Mouse (Mus musculus): Measurements from ENCODE around the gene Myh7b. TPM values are rescaled to one million over a fixed set of nuclear protein-coding genes. Genes with fewer than 3 reads are reported as not detected.
A peak's percentile ranks its signal among the peaks of the same experiment; 100 is the strongest.

The Myh7b gene
- 0.67 and 0.73 TPM in 2 replicates for polyA plus RNA-seq (2016; fragmentation: Nextera tagmentation; extraction: Ambion mirVana)

DNA sequence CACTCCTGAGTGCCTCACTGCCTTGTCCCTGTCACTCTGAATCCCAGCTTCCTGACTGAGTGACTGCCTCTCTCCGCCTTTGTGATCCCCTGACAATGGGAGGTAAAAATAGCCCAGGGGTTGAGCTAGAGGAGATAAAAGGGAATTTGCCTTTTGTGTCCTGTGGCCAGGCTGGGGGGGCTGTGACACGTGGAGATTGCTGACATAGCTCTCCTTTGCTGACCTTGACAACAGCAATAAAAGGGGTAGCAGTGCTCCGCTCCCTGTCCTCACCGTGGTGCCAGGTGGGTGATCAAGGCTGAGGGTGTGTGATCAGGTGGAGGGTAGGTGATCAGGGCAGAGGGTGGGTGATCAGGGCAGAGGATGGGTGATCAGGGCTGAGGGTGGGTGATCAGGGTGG lies at the start of gene Myh7b:
Myh7b (plus strand) TSS at position 235 of the 400 bp plus-strand sequence.
- WGBS, result 44% methylated on average over 4 of the region's 4 CpGs
- no peaks in the 10 kb centered on the region for H3K9me3 ChIP-seq
- peaks cover 31% of the 10 kb centered on the region for H3K27me3 ChIP-seq (ENCODE audit: poor library complexity, severe bottlenecking)
- no peaks in the 10 kb centered on the region for H3K36me3 ChIP-seq (replicated peaks)
- peaks cover 18% of the 10 kb centered on the region for H3K4me1 ChIP-seq
- H3K4me3 ChIP-seq, result no peak within 1 kb of the TSS
- no peak within 1 kb of the TSS for H3K27ac ChIP-seq
- DNase-seq (ENCODE audit: extremely low spot score, low spot score), result no peak

DNA sequence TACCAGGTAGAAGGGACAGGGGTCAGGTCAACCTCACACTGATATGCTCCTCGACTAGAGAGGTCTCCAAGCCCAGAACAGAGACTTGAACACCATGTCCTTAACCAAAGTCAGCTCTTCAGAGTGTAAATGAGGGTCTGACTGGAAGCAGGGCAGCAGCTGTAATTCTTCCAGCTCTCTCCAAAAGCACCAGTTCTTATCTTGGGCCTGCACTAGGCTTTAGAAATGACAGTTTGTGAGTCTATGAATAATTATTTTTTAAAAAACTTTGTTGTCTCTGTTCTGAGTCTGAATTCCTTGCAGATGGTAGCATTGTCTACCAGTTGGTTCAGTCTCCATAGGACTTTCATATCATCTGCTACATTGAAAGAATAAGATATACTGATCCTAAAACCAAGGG lies 48.8 kb upstream of the Myh7b start:
- 78% methylated on average over 1 of the region's 1 CpGs for WGBS
- no peaks in the 10 kb centered on the region for H3K27me3 ChIP-seq (ENCODE audit: poor library complexity, severe bottlenecking)

DNA sequence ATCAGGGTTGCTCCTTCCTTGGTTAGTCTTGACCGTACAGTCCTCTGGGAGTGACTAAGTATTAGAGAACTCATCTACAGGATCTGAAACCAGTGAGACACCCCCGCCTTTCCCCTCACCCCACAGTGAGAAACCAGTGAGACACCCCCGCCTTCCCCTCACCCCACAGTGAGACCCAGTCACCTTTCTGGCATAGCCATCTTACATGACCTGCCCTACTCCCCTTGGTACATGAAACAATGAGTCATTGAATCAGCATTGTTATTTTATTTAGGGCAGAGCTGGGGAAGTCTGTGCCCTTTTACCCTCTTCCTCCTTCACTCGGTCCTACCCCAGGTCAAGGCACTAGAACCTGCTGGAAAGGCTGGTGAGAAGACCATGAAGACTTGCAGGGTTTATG lies 48.1 kb upstream of the Myh7b start:
- Histone ChIP-seq H3K4me3 (no peak overlapping the region), H3K27me3 (ENCODE audit: poor library complexity, severe bottlenecking) (0 out of 2 replicates have a peak, but pooled peaks cover 5% of the 10 kb centered on the region), H3K9me3 (no peaks in the 10 kb centered on the region), H3K27ac (no peak overlapping the region), H3K36me3 (replicated peaks) (peaks cover 13% of the 10 kb centered on the region), H3K4me1 (no peaks in the 10 kb centered on the region)
- DNase-seq (ENCODE audit: extremely low spot score, low spot score), result no peak
- 84% methylated on average over 4 of the region's 4 CpGs for WGBS

More for the DNA sequence above, 48.8 kb upstream of the Myh7b start:
- DNase-seq (ENCODE audit: extremely low spot score, low spot score), result no peak
- H3K9me3 ChIP-seq, result no peaks in the 10 kb centered on the region
- no peak overlapping the region for H3K4me3 ChIP-seq
- peaks cover 9% of the 10 kb centered on the region; the same call in 1 of the 2 replicates for H3K36me3 ChIP-seq (replicated peaks)
- no peak overlapping the region for H3K27ac ChIP-seq
- no peaks in the 10 kb centered on the region for H3K4me1 ChIP-seq

DNA sequence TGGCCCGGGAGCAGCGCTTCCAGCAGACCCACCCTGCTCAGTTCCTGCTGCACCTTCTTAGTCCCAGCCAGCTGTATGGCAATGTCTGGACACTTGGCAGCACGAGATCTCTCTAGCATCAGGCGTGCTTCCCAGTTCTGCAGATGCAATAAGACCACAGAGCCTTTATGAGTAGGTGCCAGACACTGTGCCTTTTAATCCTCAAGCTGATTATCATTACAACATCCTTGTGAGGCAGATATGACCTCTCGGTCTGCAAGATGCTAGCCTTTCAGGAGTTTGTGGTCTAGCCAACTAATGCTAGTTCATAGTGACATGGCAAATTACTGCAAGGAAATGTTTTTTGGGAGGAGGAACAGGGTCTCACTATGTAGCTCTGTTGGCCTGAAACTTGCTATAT lies 43.3 kb upstream of the Myh7b start:
- peaks cover 13% of the 10 kb centered on the region for H3K36me3 ChIP-seq (replicated peaks)
- H3K27me3 ChIP-seq (ENCODE audit: poor library complexity, severe bottlenecking), result 0 out of 2 replicates have a peak, but pooled peaks cover 5% of the 10 kb centered on the region
- H3K4me1 ChIP-seq, result peaks cover 22% of the 10 kb centered on the region
- DNase-seq (ENCODE audit: extremely low spot score, low spot score), result no peak
- H3K27ac ChIP-seq, result no peak overlapping the region
- no peak overlapping the region for H3K4me3 ChIP-seq
- no peaks in the 10 kb centered on the region for H3K9me3 ChIP-seq
- WGBS, result 88% methylated on average over 5 of the region's 5 CpGs

DNA sequence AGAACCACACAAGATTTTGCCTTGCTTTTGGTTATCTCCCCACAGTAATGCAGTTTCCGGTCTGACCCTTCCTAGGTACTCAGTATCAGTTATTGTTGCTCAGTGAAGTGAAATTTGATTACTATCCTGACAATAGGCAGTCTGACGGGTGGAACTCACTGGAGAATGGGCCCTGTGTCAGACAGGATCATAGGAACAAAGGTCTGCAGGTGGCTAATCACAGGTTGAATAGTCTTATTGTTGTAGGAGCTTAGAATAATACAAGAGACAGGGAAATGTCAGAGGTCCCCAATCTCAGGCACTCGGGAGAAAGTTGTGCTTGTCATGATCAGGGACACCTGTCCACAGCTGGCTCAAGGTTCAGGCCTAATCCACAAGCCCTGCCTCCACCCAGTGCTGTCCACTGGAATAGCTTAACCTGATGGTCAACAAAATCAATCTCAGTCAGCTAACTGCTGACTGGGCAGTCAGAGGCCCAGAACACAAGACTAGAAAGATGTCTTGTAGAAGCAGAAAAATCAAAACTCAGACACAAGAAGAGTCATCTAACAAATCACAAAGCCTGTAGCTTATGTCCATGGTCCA lies 41.7 kb upstream of the Myh7b start:
- H3K27me3 ChIP-seq (ENCODE audit: poor library complexity, severe bottlenecking), result 0 out of 2 replicates have a peak, but pooled peaks cover 5% of the 10 kb centered on the region
- peaks cover 7% of the 10 kb centered on the region for H3K36me3 ChIP-seq (replicated peaks)
- no peak for DNase-seq (ENCODE audit: extremely low spot score, low spot score)
- peaks cover 22% of the 10 kb centered on the region for H3K4me1 ChIP-seq
- no peak overlapping the region for H3K4me3 ChIP-seq
- WGBS, result 14% methylated on average over 3 of the region's 3 CpGs
- peak overlapping the region; percentile 13; the same call in 1 of the 2 replicates for H3K27ac ChIP-seq
- H3K9me3 ChIP-seq, result no peaks in the 10 kb centered on the region

DNA sequence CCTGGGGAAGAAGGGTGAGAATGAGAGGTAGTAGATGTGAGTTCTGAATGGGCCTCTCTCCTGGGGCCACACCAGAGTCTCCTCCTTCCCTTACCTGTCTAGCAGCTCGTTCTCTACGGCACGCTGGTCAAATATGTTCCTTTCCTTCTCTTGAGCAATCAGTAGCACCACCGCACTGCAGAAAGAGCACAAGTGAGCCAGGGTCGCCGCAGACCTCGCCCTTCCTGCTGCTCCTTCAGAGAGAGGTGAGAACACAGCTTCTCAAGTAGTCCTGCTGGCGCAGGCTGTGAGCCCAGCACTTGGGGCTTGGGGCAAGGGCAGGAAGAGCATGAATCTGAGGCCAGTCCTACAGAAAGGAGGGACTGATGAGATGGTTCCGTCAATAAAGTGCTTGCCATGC lies 38.0 kb upstream of the Myh7b start:
- H3K9me3 ChIP-seq, result no peaks in the 10 kb centered on the region
- no peak for DNase-seq (ENCODE audit: extremely low spot score, low spot score)
- H3K4me3 ChIP-seq, result no peak overlapping the region
- WGBS, result 91% methylated on average over 9 of the region's 9 CpGs
- H3K36me3 ChIP-seq (replicated peaks), result peaks cover 3% of the 10 kb centered on the region; the same call in 1 of the 2 replicates
- H3K4me1 ChIP-seq, result peaks cover 22% of the 10 kb centered on the region
- H3K27me3 ChIP-seq (ENCODE audit: poor library complexity, severe bottlenecking), result no peaks in the 10 kb centered on the region
- no peak overlapping the region for H3K27ac ChIP-seq

DNA sequence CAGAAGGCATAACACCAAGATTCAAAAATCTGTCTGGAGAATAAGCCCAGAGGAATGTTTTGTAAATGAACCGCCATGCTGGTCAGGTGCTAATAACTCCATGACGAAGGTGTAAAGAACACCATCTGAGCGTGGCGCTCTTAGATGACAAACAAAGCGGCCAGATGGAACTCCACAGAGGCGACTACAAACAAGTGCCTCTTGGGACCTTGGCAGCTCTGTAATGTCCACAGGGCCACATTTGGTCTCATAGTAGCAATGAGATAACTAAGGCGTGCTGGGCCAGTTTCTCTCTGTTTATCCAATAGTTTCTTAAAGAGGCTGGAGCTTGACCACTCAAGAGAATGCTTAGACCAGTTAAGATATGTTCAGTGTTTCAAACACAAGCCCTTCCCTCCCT lies 37.0 kb upstream of the Myh7b start:
- Histone ChIP-seq H3K9me3 (no peaks in the 10 kb centered on the region), H3K27me3 (ENCODE audit: poor library complexity, severe bottlenecking) (no peaks in the 10 kb centered on the region), H3K27ac (no peak overlapping the region), H3K4me1 (peaks cover 15% of the 10 kb centered on the region), H3K4me3 (no peak overlapping the region), H3K36me3 (replicated peaks) (peaks cover 3% of the 10 kb centered on the region; the same call in 1 of the 2 replicates)
- no peak for DNase-seq (ENCODE audit: extremely low spot score, low spot score)
- WGBS, result 94% methylated on average over 7 of the region's 7 CpGs

DNA sequence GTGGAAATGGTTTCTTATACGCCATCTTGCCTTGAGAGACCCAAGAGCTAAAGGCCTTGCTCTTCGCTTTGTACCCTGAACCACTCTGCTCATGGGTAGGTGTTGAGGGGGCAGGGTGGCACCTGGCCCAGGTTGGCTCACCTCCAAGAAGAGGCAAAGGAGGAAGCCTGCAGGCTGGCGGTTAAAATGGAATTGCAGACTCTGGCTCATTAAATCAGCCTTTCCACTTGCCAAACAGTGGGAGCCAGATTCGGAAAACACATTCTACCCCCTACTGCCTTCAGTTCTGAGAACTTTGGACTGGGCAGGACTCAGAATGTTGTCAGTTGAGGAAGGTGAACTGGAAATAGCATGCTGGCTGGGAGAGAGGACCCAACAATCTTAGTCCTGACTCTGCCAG lies 36.3 kb upstream of the Myh7b start:
- H3K4me3 ChIP-seq, result no peak overlapping the region
- 94% methylated on average over 4 of the region's 4 CpGs for WGBS
- H3K27me3 ChIP-seq (ENCODE audit: poor library complexity, severe bottlenecking), result no peaks in the 10 kb centered on the region
- H3K4me1 ChIP-seq, result peaks cover 8% of the 10 kb centered on the region
- DNase-seq (ENCODE audit: extremely low spot score, low spot score), result no peak
- no peak overlapping the region for H3K27ac ChIP-seq
- H3K9me3 ChIP-seq, result no peaks in the 10 kb centered on the region
- H3K36me3 ChIP-seq (replicated peaks), result peaks cover 3% of the 10 kb centered on the region; the same call in 1 of the 2 replicates

DNA sequence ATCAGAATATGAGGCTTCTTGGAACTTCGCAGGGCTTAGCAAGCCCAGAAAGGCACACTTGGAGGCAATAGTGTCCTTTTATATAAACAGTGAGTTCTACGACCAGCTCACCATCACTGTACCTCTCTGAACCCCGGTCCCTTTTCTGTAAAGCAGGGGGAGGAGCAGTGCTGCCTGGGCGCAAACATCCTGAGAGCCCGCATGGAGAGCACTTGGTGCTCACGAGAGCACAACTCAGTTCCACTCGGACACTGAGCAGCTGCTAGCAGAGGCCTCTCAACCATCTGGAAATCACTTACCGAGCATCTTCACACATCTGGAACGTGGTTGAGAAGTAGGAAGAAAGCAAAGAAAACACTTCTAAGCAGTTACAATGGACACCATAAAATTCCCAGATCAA lies 34.4 kb upstream of the Myh7b start:
- Histone ChIP-seq H3K36me3 (replicated peaks) (peaks cover 3% of the 10 kb centered on the region; the same call in 1 of the 2 replicates), H3K27me3 (ENCODE audit: poor library complexity, severe bottlenecking) (no peaks in the 10 kb centered on the region), H3K9me3 (no peaks in the 10 kb centered on the region), H3K4me3 (no peak overlapping the region), H3K4me1 (no peaks in the 10 kb centered on the region), H3K27ac (no peak overlapping the region)
- WGBS, result 80% methylated on average over 9 of the region's 9 CpGs
- DNase-seq (ENCODE audit: extremely low spot score, low spot score), result no peak

DNA sequence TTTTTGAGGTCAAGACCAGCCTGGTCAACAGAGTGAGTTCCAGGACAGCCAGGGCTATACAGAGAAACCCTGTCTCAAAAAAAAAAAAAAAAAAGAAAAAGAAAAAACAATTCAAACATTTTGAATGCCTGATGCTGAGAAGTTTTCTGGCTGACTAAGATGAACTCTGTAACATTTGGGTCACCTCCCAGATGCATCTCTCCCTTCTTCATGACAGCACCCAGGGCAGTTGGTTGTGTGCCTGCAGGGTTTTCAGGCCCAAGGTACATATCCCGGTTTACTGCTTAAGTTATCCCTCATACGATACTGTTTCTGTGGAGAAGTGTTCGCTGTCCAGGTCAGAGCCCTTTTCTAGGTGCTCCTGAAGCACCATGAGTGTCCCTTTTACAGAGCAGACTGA lies 30.7 kb upstream of the Myh7b start:
- no peak for DNase-seq (ENCODE audit: extremely low spot score, low spot score)
- H3K4me3 ChIP-seq, result no peak overlapping the region
- peaks cover 3% of the 10 kb centered on the region; the same call in 1 of the 2 replicates for H3K36me3 ChIP-seq (replicated peaks)
- H3K27ac ChIP-seq, result no peak overlapping the region
- H3K27me3 ChIP-seq (ENCODE audit: poor library complexity, severe bottlenecking), result no peaks in the 10 kb centered on the region
- no peaks in the 10 kb centered on the region for H3K9me3 ChIP-seq
- peaks cover 4% of the 10 kb centered on the region for H3K4me1 ChIP-seq
- WGBS, result 91% methylated on average over 3 of the region's 3 CpGs

DNA sequence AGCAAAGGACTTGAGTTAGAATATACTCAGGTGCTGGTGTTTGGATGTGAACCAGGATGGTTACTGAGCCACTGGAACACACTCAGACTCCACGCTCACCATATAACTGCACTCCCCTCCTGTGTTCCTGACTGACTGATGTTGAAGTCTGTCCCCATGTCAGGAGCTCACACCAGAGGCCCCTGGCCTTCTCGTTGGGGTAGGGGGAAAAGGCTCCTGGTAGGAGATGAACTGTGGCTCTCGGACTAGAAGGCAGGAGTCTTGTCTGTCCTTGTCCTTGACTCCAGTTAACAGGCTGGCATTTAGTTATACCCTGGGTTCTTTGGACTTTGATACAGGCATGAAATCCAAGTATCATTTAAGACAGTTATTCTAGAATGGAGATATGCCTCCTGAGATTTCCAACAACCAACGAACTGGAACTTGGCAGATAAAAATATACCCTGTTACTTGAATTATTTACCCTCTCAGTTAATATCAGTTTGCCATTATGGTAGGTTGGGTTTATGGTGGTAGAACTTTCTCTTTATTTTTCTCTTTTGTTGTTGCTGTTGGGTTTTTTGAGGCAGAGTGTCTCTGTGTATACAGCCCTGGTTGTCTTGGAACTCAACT lies 28.5 kb upstream of the Myh7b start:
- Histone ChIP-seq H3K27me3 (ENCODE audit: poor library complexity, severe bottlenecking) (no peaks in the 10 kb centered on the region), H3K9me3 (no peaks in the 10 kb centered on the region), H3K36me3 (replicated peaks) (no peaks in the 10 kb centered on the region), H3K27ac (no peak overlapping the region), H3K4me3 (no peak overlapping the region), H3K4me1 (peaks cover 12% of the 10 kb centered on the region)
- DNase-seq (ENCODE audit: extremely low spot score, low spot score), result no peak
- WGBS, result 82% methylated on average over 4 of the region's 4 CpGs

DNA sequence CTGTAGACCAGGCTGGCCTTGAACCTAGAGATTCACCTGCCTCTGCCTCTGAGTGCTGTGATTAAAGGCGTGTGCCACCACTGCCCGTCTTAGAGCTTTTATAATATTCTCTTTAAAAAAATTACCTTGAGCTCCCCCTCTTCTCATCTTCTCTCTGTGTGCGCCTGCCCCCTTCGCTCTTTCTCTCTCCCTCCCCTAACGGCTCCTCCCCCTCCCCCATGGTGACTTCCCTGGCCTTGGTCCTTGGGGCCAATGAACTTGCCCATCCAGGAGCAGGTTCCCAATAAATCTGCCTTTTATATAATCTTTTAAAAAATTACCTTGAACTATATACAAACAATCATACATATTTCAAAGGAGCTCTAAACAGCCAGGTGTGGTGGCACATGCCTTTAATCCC lies 28.0 kb upstream of the Myh7b start:
- peaks cover 12% of the 10 kb centered on the region for H3K4me1 ChIP-seq
- H3K36me3 ChIP-seq (replicated peaks), result no peaks in the 10 kb centered on the region
- no peak for DNase-seq (ENCODE audit: extremely low spot score, low spot score)
- no peaks in the 10 kb centered on the region for H3K27me3 ChIP-seq (ENCODE audit: poor library complexity, severe bottlenecking)
- no peak overlapping the region for H3K27ac ChIP-seq
- 89% methylated on average over 5 of the region's 5 CpGs for WGBS
- no peak overlapping the region for H3K4me3 ChIP-seq
- no peaks in the 10 kb centered on the region for H3K9me3 ChIP-seq

DNA sequence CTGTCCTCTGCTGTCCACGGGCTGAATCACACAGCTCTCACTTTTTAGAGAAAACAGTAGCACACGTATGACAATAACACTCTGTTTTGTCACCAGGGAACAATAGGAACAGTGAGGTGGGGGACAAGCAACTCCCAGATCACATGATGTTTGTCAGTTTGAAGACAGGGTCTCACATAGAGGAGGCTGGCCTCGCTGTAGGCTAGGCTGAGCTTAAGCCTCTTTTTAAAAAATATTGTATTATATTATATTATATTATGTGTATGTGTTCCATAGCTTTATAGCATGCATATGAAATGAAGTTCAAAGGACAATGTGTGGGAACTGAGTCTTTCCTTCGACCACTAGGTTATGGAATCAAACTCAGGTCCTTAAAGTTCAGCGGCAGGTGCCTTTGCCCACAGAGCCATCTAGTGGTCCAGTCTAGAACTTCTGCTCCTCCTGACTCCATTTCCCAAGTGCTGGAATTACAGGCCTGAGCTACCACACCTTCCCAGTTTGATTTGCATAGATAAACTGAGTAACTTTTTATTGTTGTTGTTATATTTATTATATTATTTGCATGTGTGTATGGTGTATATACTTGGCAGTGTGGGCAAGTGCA lies 27.0 kb upstream of the Myh7b start:
- peak; percentile 41 for DNase-seq (ENCODE audit: extremely low spot score, low spot score)
- no peaks in the 10 kb centered on the region for H3K36me3 ChIP-seq (replicated peaks)
- 47% methylated on average over 5 of the region's 5 CpGs for WGBS
- no peaks in the 10 kb centered on the region for H3K9me3 ChIP-seq
- H3K27ac ChIP-seq, result no peak overlapping the region
- peaks cover 12% of the 10 kb centered on the region for H3K4me1 ChIP-seq
- H3K4me3 ChIP-seq, result no peak overlapping the region
- no peaks in the 10 kb centered on the region for H3K27me3 ChIP-seq (ENCODE audit: poor library complexity, severe bottlenecking)

Measured in forebrain, embryonic 10.5 days (tissue).